Mouse (Mus musculus): ENCODE results near the gene Chkb. TPM values are rescaled to one million over a fixed set of nuclear protein-coding genes. Genes with fewer than 3 reads are reported as not detected.

The Chkb gene
- polyA plus RNA-seq, 1 experiment from 2014 or later = 64.3 TPM

GRCm38 (mm10) chr15:89473370-89473769, 43.7 kb upstream of the Chkb start:
- no peak for ATAC-seq (ENCODE audit: low FRiP score, low TSS enrichment)
- no peak overlapping the region for H3K27ac ChIP-seq (ENCODE audit: low read length)
- H3K4me1 ChIP-seq (ENCODE audit: insufficient read depth, low read length) = peaks cover 7% of the 10 kb centered on the region
- no peak overlapping the region for H3K4me3 ChIP-seq (ENCODE audit: low read length)
- H3K9me3 ChIP-seq (ENCODE audit: low read length) = no peaks in the 10 kb centered on the region
- H3K27me3 ChIP-seq (ENCODE audit: insufficient read depth, low read length) = no peaks in the 10 kb centered on the region
- H3K36me3 ChIP-seq (ENCODE audit: insufficient read depth, low read length) = no peaks in the 10 kb centered on the region
- 88% methylated on average over 9 of the region's 9 CpGs for WGBS
- no peak overlapping the region for H3K4me2 ChIP-seq (replicated peaks; ENCODE audit: low read depth, low read length)
- no peak overlapping the region for H3K9ac ChIP-seq (replicated peaks; ENCODE audit: low read length)

GRCm38 (mm10) chr15:89471476-89471875, 41.8 kb upstream of the Chkb start:
- H3K36me3 ChIP-seq (ENCODE audit: insufficient read depth, low read length) = no peaks in the 10 kb centered on the region
- no peak overlapping the region for H3K4me3 ChIP-seq (ENCODE audit: low read length)
- no peak overlapping the region for H3K4me2 ChIP-seq (replicated peaks; ENCODE audit: low read depth, low read length)
- no peaks in the 10 kb centered on the region for H3K27me3 ChIP-seq (ENCODE audit: insufficient read depth, low read length)
- ATAC-seq (ENCODE audit: low FRiP score, low TSS enrichment) = no peak
- H3K27ac ChIP-seq (ENCODE audit: low read length) = no peak overlapping the region
- WGBS = 83% methylated on average over 4 of the region's 4 CpGs
- peaks cover 7% of the 10 kb centered on the region for H3K4me1 ChIP-seq (ENCODE audit: insufficient read depth, low read length)
- no peaks in the 10 kb centered on the region for H3K9me3 ChIP-seq (ENCODE audit: low read length)
- H3K9ac ChIP-seq (replicated peaks; ENCODE audit: low read length) = no peak overlapping the region

- H3K4me2 ChIP-seq (replicated peaks; ENCODE audit: low read depth, low read length) = no peak overlapping the region
- no peak overlapping the region for H3K27ac ChIP-seq (ENCODE audit: low read length)
- no peaks in the 10 kb centered on the region for H3K27me3 ChIP-seq (ENCODE audit: insufficient read depth, low read length)
- WGBS = 35% methylated on average over 2 of the region's 2 CpGs
- H3K36me3 ChIP-seq (ENCODE audit: insufficient read depth, low read length) = no peaks in the 10 kb centered on the region
- no peaks in the 10 kb centered on the region for H3K4me1 ChIP-seq (ENCODE audit: insufficient read depth, low read length)
- no peak overlapping the region for H3K4me3 ChIP-seq (ENCODE audit: low read length)
- no peaks in the 10 kb centered on the region for H3K9me3 ChIP-seq (ENCODE audit: low read length)
- ATAC-seq (ENCODE audit: low FRiP score, low TSS enrichment) = no peak
- H3K9ac ChIP-seq (replicated peaks; ENCODE audit: low read length) = no peak overlapping the region
Observed at GRCm38 (mm10) chr15:89468577-89468976, 38.9 kb upstream of the Chkb start.

GRCm38 (mm10) chr15:89465052-89465451, 35.3 kb upstream of the Chkb start:
- Histone ChIP-seq H3K4me3 (ENCODE audit: low read length) (no peak overlapping the region), H3K4me2 (replicated peaks; ENCODE audit: low read depth, low read length) (no peak overlapping the region), H3K4me1 (ENCODE audit: insufficient read depth, low read length) (no peaks in the 10 kb centered on the region), H3K27me3 (ENCODE audit: insufficient read depth, low read length) (no peaks in the 10 kb centered on the region), H3K27ac (ENCODE audit: low read length) (no peak overlapping the region), H3K9ac (replicated peaks; ENCODE audit: low read length) (no peak overlapping the region), H3K9me3 (ENCODE audit: low read length) (no peaks in the 10 kb centered on the region), H3K36me3 (ENCODE audit: insufficient read depth, low read length) (no peaks in the 10 kb centered on the region)
- WGBS = 9% methylated on average over 1 of the region's 1 CpGs
- no peak for ATAC-seq (ENCODE audit: low FRiP score, low TSS enrichment)

- Histone ChIP-seq H3K4me2 (replicated peaks; ENCODE audit: low read depth, low read length) (no peak overlapping the region), H3K9me3 (ENCODE audit: low read length) (no peaks in the 10 kb centered on the region), H3K27ac (ENCODE audit: low read length) (no peak overlapping the region), H3K9ac (replicated peaks; ENCODE audit: low read length) (no peak overlapping the region), H3K36me3 (ENCODE audit: insufficient read depth, low read length) (no peaks in the 10 kb centered on the region), H3K4me1 (ENCODE audit: insufficient read depth, low read length) (no peaks in the 10 kb centered on the region), H3K4me3 (ENCODE audit: low read length) (no peak overlapping the region), H3K27me3 (ENCODE audit: insufficient read depth, low read length) (no peaks in the 10 kb centered on the region)
- no peak for ATAC-seq (ENCODE audit: low FRiP score, low TSS enrichment)
- 57% methylated on average over 5 of the region's 5 CpGs for WGBS
Observed at GRCm38 (mm10) chr15:89463334-89464235, 33.9 kb upstream of the Chkb start.

DNA sequence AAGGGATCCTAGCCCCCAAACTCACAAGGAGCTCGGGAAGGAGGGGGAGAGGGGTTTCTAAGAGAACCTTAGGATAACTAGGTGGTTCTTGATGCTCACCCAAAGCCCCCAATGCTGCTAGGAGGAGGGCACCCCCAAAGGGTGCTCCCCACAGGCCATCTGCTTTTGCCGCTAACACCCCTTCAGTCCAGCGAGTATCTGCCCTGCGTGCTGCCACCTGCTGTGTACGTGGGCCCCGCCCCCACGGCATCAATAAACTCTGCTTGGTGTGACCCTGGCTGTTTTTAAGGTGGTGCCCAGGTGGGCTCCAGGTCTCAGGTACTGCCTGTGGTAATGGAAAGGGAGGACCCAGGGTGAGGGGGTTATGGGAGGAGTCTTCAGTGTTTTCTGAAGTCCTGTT, 32.5 kb upstream of the Chkb start:
- Histone ChIP-seq H3K9me3 (ENCODE audit: low read length) (no peaks in the 10 kb centered on the region), H3K27me3 (ENCODE audit: insufficient read depth, low read length) (no peaks in the 10 kb centered on the region), H3K27ac (ENCODE audit: low read length) (no peak overlapping the region), H3K4me2 (replicated peaks; ENCODE audit: low read depth, low read length) (no peak overlapping the region), H3K9ac (replicated peaks; ENCODE audit: low read length) (no peak overlapping the region), H3K4me3 (ENCODE audit: low read length) (no peak overlapping the region), H3K4me1 (ENCODE audit: insufficient read depth, low read length) (no peaks in the 10 kb centered on the region), H3K36me3 (ENCODE audit: insufficient read depth, low read length) (no peaks in the 10 kb centered on the region)
- 74% methylated on average over 7 of the region's 7 CpGs for WGBS
- ATAC-seq (ENCODE audit: low FRiP score, low TSS enrichment) = no peak

- Histone ChIP-seq H3K27ac (ENCODE audit: low read length) (no peak overlapping the region), H3K4me2 (replicated peaks; ENCODE audit: low read depth, low read length) (no peak overlapping the region), H3K9ac (replicated peaks; ENCODE audit: low read length) (no peak overlapping the region), H3K4me1 (ENCODE audit: insufficient read depth, low read length) (no peaks in the 10 kb centered on the region), H3K9me3 (ENCODE audit: low read length) (no peaks in the 10 kb centered on the region), H3K36me3 (ENCODE audit: insufficient read depth, low read length) (no peaks in the 10 kb centered on the region), H3K27me3 (ENCODE audit: insufficient read depth, low read length) (0 out of 2 replicates have a peak, but pooled peaks cover 2% of the 10 kb centered on the region), H3K4me3 (ENCODE audit: low read length) (no peak overlapping the region)
- no peak for ATAC-seq (ENCODE audit: low FRiP score, low TSS enrichment)
- 84% methylated on average over 14 of the region's 15 CpGs for WGBS
Observed at GRCm38 (mm10) chr15:89461321-89461720, 31.6 kb upstream of the Chkb start.

DNA sequence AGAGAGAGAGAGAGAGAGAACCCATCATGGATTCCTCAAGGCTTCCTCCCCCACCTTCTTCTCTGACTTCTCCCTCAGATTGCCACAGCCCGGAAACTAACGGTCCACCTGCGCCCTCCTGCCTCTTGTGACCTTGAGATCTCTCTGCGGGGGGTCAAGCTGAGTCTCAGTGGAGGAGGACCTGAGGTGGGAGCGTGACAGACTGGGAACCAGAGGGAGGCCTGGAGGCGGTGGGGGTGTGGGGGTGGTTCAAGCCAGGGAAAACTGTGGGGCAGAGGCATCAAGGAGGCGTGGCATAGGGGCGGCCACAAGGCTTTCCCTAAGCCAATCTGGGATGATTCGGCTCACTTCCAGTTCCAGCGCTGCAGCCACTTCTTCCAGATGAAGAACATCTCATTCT, 30.6 kb upstream of the Chkb start:
- Histone ChIP-seq H3K27me3 (ENCODE audit: insufficient read depth, low read length) (0 out of 2 replicates have a peak, but pooled peaks cover 2% of the 10 kb centered on the region), H3K4me1 (ENCODE audit: insufficient read depth, low read length) (no peaks in the 10 kb centered on the region), H3K27ac (ENCODE audit: low read length) (no peak overlapping the region), H3K36me3 (ENCODE audit: insufficient read depth, low read length) (no peaks in the 10 kb centered on the region), H3K9me3 (ENCODE audit: low read length) (no peaks in the 10 kb centered on the region), H3K4me2 (replicated peaks; ENCODE audit: low read depth, low read length) (no peak overlapping the region), H3K4me3 (ENCODE audit: low read length) (no peak overlapping the region), H3K9ac (replicated peaks; ENCODE audit: low read length) (no peak overlapping the region)
- 57% methylated on average over 9 of the region's 10 CpGs for WGBS
- ATAC-seq (ENCODE audit: low FRiP score, low TSS enrichment) = no peak

DNA sequence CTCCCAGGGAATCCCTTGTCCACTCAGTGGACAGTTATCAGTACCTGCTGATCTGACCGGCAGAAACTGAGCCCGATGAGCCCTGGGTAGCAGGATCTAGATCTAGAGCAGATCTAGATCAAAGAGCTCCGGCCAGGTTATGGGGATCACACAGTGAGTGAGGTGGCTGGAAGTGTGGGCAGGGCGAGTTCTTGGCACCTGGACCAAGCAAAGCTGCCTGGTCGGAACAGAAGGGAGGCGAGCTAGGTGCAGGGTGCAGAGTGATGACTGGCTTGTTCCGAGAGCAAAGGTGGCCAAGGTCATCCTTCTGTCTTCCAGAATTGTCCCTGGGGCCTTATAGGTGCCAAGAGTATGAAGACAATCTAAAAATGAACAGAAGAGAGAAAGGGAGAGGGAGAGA, 30.1 kb upstream of the Chkb start:
- no peak overlapping the region for H3K9ac ChIP-seq (replicated peaks; ENCODE audit: low read length)
- no peak overlapping the region for H3K27ac ChIP-seq (ENCODE audit: low read length)
- 0 out of 2 replicates have a peak, but pooled peaks cover 2% of the 10 kb centered on the region for H3K27me3 ChIP-seq (ENCODE audit: insufficient read depth, low read length)
- no peaks in the 10 kb centered on the region for H3K4me1 ChIP-seq (ENCODE audit: insufficient read depth, low read length)
- no peaks in the 10 kb centered on the region for H3K9me3 ChIP-seq (ENCODE audit: low read length)
- ATAC-seq (ENCODE audit: low FRiP score, low TSS enrichment) = no peak
- no peak overlapping the region for H3K4me2 ChIP-seq (replicated peaks; ENCODE audit: low read depth, low read length)
- no peak overlapping the region for H3K4me3 ChIP-seq (ENCODE audit: low read length)
- 82% methylated on average over 7 of the region's 7 CpGs for whole genome bisulfite sequencing
- no peaks in the 10 kb centered on the region for H3K36me3 ChIP-seq (ENCODE audit: insufficient read depth, low read length)

DNA sequence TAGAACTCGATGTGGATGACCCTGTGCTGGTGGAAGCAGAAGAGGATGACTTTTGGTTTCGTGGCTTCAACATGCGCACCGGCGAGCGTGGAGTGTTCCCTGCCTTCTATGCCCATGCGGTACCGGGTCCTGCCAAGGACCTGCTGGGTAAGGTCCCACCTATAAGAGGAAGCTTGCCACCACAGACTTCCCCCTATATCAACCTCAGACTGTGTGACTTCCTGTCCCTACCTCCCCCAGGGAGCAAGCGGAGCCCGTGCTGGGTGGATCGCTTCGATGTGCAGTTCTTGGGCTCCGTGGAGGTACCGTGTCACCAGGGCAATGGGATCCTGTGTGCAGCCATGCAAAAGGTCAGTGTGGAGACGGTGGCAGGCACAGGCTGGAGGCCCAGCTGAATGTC, 29.2 kb upstream of the Chkb start:
- no peak overlapping the region for H3K4me3 ChIP-seq (ENCODE audit: low read length)
- no peak overlapping the region for H3K4me2 ChIP-seq (replicated peaks; ENCODE audit: low read depth, low read length)
- WGBS = 89% methylated on average over 15 of the region's 15 CpGs

More for the DNA sequence above, 29.2 kb upstream of the Chkb start:
- Histone ChIP-seq H3K36me3 (ENCODE audit: insufficient read depth, low read length) (no peaks in the 10 kb centered on the region), H3K9ac (replicated peaks; ENCODE audit: low read length) (no peak overlapping the region), H3K4me1 (ENCODE audit: insufficient read depth, low read length) (peaks cover 8% of the 10 kb centered on the region), H3K27me3 (ENCODE audit: insufficient read depth, low read length) (peaks cover 8% of the 10 kb centered on the region), H3K27ac (ENCODE audit: low read length) (no peak overlapping the region), H3K9me3 (ENCODE audit: low read length) (no peaks in the 10 kb centered on the region)
- ATAC-seq (ENCODE audit: low FRiP score, low TSS enrichment) = no peak
